Mouse (Mus musculus): ENCODE measurements around the gene Ube2v1.

DNA sequence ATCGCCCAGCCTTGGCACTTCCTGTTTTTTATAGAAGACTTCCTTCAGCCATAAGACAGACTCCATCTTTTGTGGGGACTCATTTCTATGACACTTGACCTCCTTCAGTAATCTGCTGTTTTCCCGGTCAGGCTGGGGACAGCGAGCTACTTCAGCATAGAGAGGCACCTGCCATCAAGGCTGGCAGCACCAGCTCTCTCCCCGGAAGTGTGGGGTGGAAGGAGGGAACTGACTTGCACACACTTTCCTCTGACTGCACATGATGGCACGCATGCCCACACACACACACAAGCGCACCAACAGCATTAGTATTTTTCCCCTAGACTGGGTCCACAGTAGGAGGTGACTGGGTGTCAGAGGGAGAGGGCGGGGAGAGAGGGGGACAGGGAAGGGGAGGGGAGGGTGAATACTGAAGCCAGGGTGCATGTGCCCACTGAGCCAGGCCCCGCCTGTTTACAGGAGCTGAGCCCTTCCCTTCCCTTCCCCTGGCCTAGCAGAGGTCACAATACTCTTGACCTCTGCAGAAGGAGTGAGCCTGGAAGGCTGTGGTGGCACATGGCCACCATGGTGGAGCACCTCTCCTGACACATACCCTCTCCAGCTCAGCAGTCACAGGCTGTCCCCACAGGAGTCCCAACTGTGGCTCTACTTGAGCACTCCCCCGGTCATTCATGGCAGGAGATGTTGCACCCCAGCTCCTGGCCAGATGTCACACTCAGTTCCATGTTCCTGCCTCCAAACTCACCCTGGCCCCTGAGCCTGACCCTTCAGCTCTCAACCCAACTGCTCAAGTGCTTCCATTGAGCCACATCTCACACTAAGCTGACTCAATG, 10.4 kb downstream of the Ube2v1 start:
- TF ChIP-seq POLR2AphosphoS2 (IDR thresholded peaks at IDR 0.05; ENCODE audit: insufficient read length, low read depth) (peak; percentile 5), POLR2A (IDR thresholded peaks at IDR 0.05; ENCODE audit: insufficient read length, low read depth) (no peak), TCF12 (IDR thresholded peaks at IDR 0.05; ENCODE audit: insufficient read depth, poor library complexity, severe bottlenecking) (no peak), TCF3 (IDR thresholded peaks at IDR 0.05; ENCODE audit: insufficient read length, low read depth) (no peak), CEBPB (IDR thresholded peaks at IDR 0.05; ENCODE audit: insufficient read depth, poor library complexity, severe bottlenecking) (no peak), USF1 (IDR thresholded peaks at IDR 0.05; ENCODE audit: low read depth) (no peak), E2F4 (IDR thresholded peaks at IDR 0.05; ENCODE audit: insufficient read depth) (no peak)

Measured in myocyte (in vitro differentiated cells).